Mouse (Mus musculus): ENCODE results near the gene Chaf1b.

The Chaf1b gene

GRCm38 (mm10) chr16:93883423-93884085 lies at the start of gene Chaf1b:
TSS of gene Chaf1b (plus strand) at chr16:93883901.
- peak; percentile 98 for DNase-seq (ENCODE audit: low read depth, low spot score)

GRCm38 (mm10) chr16:93834076-93834475 lies 49.6 kb upstream of the Chaf1b start:
- no peak for DNase-seq (ENCODE audit: low read depth, low spot score)

- no peak for DNase-seq (ENCODE audit: low read depth, low spot score)
These were observed 44.7 kb upstream of the Chaf1b start for GRCm38 (mm10) chr16:93839049-93839448.

- no peak for DNase-seq (ENCODE audit: low read depth, low spot score)
These were observed 33.2 kb upstream of the Chaf1b start for GRCm38 (mm10) chr16:93850527-93850926.

- DNase-seq (ENCODE audit: low read depth, low spot score) = no peak
These were observed 23.7 kb upstream of the Chaf1b start for GRCm38 (mm10) chr16:93859967-93860366.

- DNase-seq (ENCODE audit: low read depth, low spot score) = no peak
These were observed 23.0 kb upstream of the Chaf1b start for GRCm38 (mm10) chr16:93860686-93861085.

- DNase-seq (ENCODE audit: low read depth, low spot score) = no peak
These were observed 8.9 kb upstream of the Chaf1b start for GRCm38 (mm10) chr16:93874841-93875240.

- DNase-seq (ENCODE audit: low read depth, low spot score) = no peak
These were observed 5.9 kb upstream of the Chaf1b start for GRCm38 (mm10) chr16:93877612-93878380.

GRCm38 (mm10) chr16:93884086-93884721 lies 503 bp downstream of the Chaf1b start:
- no peak for DNase-seq (ENCODE audit: low read depth, low spot score)

GRCm38 (mm10) chr16:93884722-93885113 lies 1.0 kb downstream of the Chaf1b start:
- DNase-seq (ENCODE audit: low read depth, low spot score) = no peak

GRCm38 (mm10) chr16:93888481-93888880 lies 4.8 kb downstream of the Chaf1b start:
- DNase-seq (ENCODE audit: low read depth, low spot score) = no peak

GRCm38 (mm10) chr16:93890948-93891604 lies 7.4 kb downstream of the Chaf1b start:
- DNase-seq (ENCODE audit: low read depth, low spot score) = no peak

- no peak for DNase-seq (ENCODE audit: low read depth, low spot score)
These were observed 9.6 kb downstream of the Chaf1b start for GRCm38 (mm10) chr16:93893285-93893684.

- peak; percentile 45 for DNase-seq (ENCODE audit: low read depth, low spot score)
These were observed 19.3 kb downstream of the Chaf1b start for GRCm38 (mm10) chr16:93903027-93903426.

GRCm38 (mm10) chr16:93906156-93907014 lies 22.7 kb downstream of the Chaf1b start:
- peak; percentile 71 for DNase-seq (ENCODE audit: low read depth, low spot score)

GRCm38 (mm10) chr16:93907761-93908160 lies 24.1 kb downstream of the Chaf1b start:
- DNase-seq (ENCODE audit: low read depth, low spot score) = no peak

GRCm38 (mm10) chr16:93908196-93908595 lies 24.5 kb downstream of the Chaf1b start:
- DNase-seq (ENCODE audit: low read depth, low spot score) = peak; percentile 21

GRCm38 (mm10) chr16:93909936-93910335 lies 26.2 kb downstream of the Chaf1b start:
- DNase-seq (ENCODE audit: low read depth, low spot score) = no peak

- DNase-seq (ENCODE audit: low read depth, low spot score) = no peak
These were observed 27.3 kb downstream of the Chaf1b start for GRCm38 (mm10) chr16:93910735-93911665.

- peak; percentile 81 for DNase-seq (ENCODE audit: low read depth, low spot score)
These were observed 28.5 kb downstream of the Chaf1b start for GRCm38 (mm10) chr16:93912158-93912557.
